Mouse (Mus musculus) cortical plate, adult 2 months (tissue): ENCODE data around the gene Ap5m1.

Experiments
- CTCF ChIP-seq: fragments of 200-500 bp; IDR thresholded peaks from 2 replicates; pipeline ENCODE4 v1.5.1; 2011; ENCODE audit warnings: mild to moderate bottlenecking, control low read depth, low read length; ENCODE audit not compliant: insufficient read depth; ENCODE audit errors: extremely low read depth
- POLR2A ChIP-seq: fragments of 200-500 bp; IDR thresholded peaks from 2 replicates; pipeline ENCODE4 v1.6.1; 2011; ENCODE audit warnings: mild to moderate bottlenecking, low read length, control low read depth; ENCODE audit not compliant: insufficient read depth; ENCODE audit errors: extremely low read depth

DNA sequence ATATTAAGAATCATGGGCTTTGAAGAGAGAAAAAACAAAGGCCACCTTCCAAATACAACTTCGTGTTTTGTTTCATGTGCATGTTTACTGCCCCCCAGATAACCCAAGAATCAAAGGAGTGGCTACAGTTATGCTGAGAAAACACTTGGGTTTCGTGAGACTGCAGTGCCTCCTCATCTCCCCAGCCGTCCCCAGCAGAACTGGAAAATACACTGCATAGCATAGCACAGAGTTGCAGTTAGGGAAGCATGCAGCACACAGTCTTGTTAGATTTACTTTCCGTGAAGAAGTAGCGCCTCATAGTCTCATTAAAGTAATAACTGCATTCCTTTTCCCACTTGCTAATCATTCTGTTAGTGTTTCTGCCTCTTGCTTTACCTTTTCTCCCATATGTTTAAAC is 24.2 kb downstream of the Ap5m1 start:
- TF ChIP-seq CTCF: no peak
- no peak for TF ChIP-seq POLR2A
